Mouse (Mus musculus) adrenal gland, postnatal 36 days (tissue): ENCODE measurements around the gene Bcl2l15. TPM values are rescaled to one million over a fixed set of nuclear protein-coding genes. Genes with fewer than 3 reads are reported as not detected.
"Not testable (repeated sequence)": the region's sequence is repeated elsewhere in the genome, so short reads cannot be mapped to it uniquely, and the experiment has no call there.

Experiments
- DNase-seq, 2 experiments: peaks; one replicate each; pipeline ENCODE4 v3.0.0; 2021; ENCODE audit warnings: mixed read lengths in 1 of 2
- long read RNA-seq, 2 experiments: library from polyadenylated mRNA; stranded (forward); transcript quantifications; one replicate each; pipeline ENCODE4 v2.0.0; 2021; ENCODE audit warnings: borderline sequencing depth in 2 of 2
- total RNA-seq, 2 experiments: library from RNA; stranded (reverse); gene quantifications; 2 replicates each; pipeline ENCODE4 v1.2.3; 2021

Gene Bcl2l15
- total RNA-seq, result not detected
- long read RNA-seq, experiment 1, result 0 reads
- long read RNA-seq, experiment 2, result 0 reads

- DNase-seq, result no peak
Observed at GRCm38 (mm10) chr3:103832426-103832825, at the start of gene Bcl2l15. Bcl2l15 (plus strand) TSS chr3:103832601.

- DNase-seq, result no peak
Observed at GRCm38 (mm10) chr3:103782844-103783609, 49.4 kb upstream of the Bcl2l15 start.

GRCm38 (mm10) chr3:103787225-103787624, 45.2 kb upstream of the Bcl2l15 start:
- DNase-seq, result peak in 1 of 2 experiments; percentile 28

GRCm38 (mm10) chr3:103789096-103789495, 43.3 kb upstream of the Bcl2l15 start:
- no peak for DNase-seq

- DNase-seq, result peak; percentile 48 to 64
Observed at GRCm38 (mm10) chr3:103789891-103790345, 42.5 kb upstream of the Bcl2l15 start.

- peak in 1 of 2 experiments; percentile 41 for DNase-seq
Observed at GRCm38 (mm10) chr3:103790346-103791145, 41.9 kb upstream of the Bcl2l15 start.

GRCm38 (mm10) chr3:103791230-103792110, 40.9 kb upstream of the Bcl2l15 start, which contains the start of gene Hipk1:
Hipk1 (minus strand) TSS chr3:103791563.
- DNase-seq, result peak; percentile 97

- DNase-seq, result not testable (repeated sequence)
Observed at GRCm38 (mm10) chr3:103792111-103792406, 40.3 kb upstream of the Bcl2l15 start.

- DNase-seq, result no peak
Observed at GRCm38 (mm10) chr3:103792566-103792965, 39.8 kb upstream of the Bcl2l15 start.

- DNase-seq, result no peak
Observed at GRCm38 (mm10) chr3:103796389-103796788, 36.0 kb upstream of the Bcl2l15 start.

GRCm38 (mm10) chr3:103799507-103799906, 32.9 kb upstream of the Bcl2l15 start:
- DNase-seq, result no peak

GRCm38 (mm10) chr3:103801631-103802531, 30.5 kb upstream of the Bcl2l15 start:
- DNase-seq, result peak; percentile 73 to 81

GRCm38 (mm10) chr3:103802861-103803260, 29.5 kb upstream of the Bcl2l15 start:
- DNase-seq, result no peak

- no peak for DNase-seq
Observed at GRCm38 (mm10) chr3:103805671-103806070, 26.7 kb upstream of the Bcl2l15 start.

GRCm38 (mm10) chr3:103808891-103809798, 23.3 kb upstream of the Bcl2l15 start, which contains the start of the genes Dclre1b, Ap4b1 and Gm43064:
Dclre1b (minus strand) TSS chr3:103809444.
Ap4b1 (plus strand) TSS chr3:103809520.
Gm43064 (plus strand) TSS chr3:103809573.
- DNase-seq, result peak; percentile 95 to 96

- DNase-seq, result no peak
Observed at GRCm38 (mm10) chr3:103809799-103810150, 22.6 kb upstream of the Bcl2l15 start.

- no peak for DNase-seq
Observed at GRCm38 (mm10) chr3:103810967-103811366, 21.4 kb upstream of the Bcl2l15 start.

- no peak for DNase-seq
Observed at GRCm38 (mm10) chr3:103827548-103827947, 4.9 kb upstream of the Bcl2l15 start.

- DNase-seq, result no peak
Observed at GRCm38 (mm10) chr3:103829036-103829435, 3.4 kb upstream of the Bcl2l15 start.

- DNase-seq, result not testable (repeated sequence)
Observed at GRCm38 (mm10) chr3:103830681-103831080, 1.7 kb upstream of the Bcl2l15 start.
